28 mouse cellular contexts compared by ENCODE assay signal in genomic region chr7:68844606-68845005, GRCm38 (mm10).
DNase-seq lines count a peak whose midpoint lies in the region; ATAC-seq and TF ChIP-seq lines count a peak whose summit lies in the region.
"Had no signal": no experiment of that assay in that cellular context is flagged by ENCODE, and none has a peak within 500 bp of the region (broad histone marks: within the 10 kb centered on the region; RNA-seq: fewer than 3 reads in every experiment).

No protein-coding gene starts in this region.

- peaks cover 15% of the 10 kb centered on the region for H3K4me1 ChIP-seq in heart, embryonic 13.5 days
- H3K4me1 ChIP-seq in intestine, embryonic 14.5 days (replicated peaks; ENCODE audit: control insufficient read depth, insufficient read depth, low read length) = peaks cover 6% of the 10 kb centered on the region; the same call in 1 of the 2 replicates
- H3K4me1 ChIP-seq in intestine, postnatal 0 days (replicated peaks; ENCODE audit: control insufficient read depth, insufficient read depth, low read length) = no peaks in the 10 kb centered on the region
- H3K4me1 ChIP-seq in intestine, embryonic 16.5 days (ENCODE audit: control insufficient read depth, insufficient read depth, low read length) = 0 out of 2 replicates have a peak, but pooled peaks cover 4% of the 10 kb centered on the region
- H3K4me1 ChIP-seq: embryonic facial prominence, embryonic 13.5 days; forebrain, embryonic 10.5 days; forebrain, embryonic 15.5 days; hindbrain, embryonic 10.5 days; hindbrain, embryonic 15.5 days; megakaryocyte, embryonic 14.5 days; midbrain, embryonic 12.5 days; neural tube, embryonic 12.5 days had no signal

- H3K9ac ChIP-seq in heart, embryonic 13.5 days = peak overlapping the region; percentile 67; the same call in 1 of the 2 replicates
- no peak overlapping the region for H3K9ac ChIP-seq in intestine, embryonic 14.5 days (ENCODE audit: low read length)
- no peak overlapping the region for H3K9ac ChIP-seq in intestine, postnatal 0 days (ENCODE audit: low read depth, low read length)
- H3K9ac ChIP-seq in intestine, embryonic 16.5 days (ENCODE audit: low read depth, low read length) = no peak overlapping the region
- H3K9ac ChIP-seq: embryonic facial prominence, embryonic 13.5 days; forebrain, embryonic 15.5 days; hindbrain, embryonic 15.5 days; liver, embryonic 14.5 days; midbrain, embryonic 12.5 days; neural tube, embryonic 12.5 days had no signal

- H3K9me3 ChIP-seq in heart, embryonic 13.5 days = no peaks in the 10 kb centered on the region
- H3K9me3 ChIP-seq in intestine, embryonic 14.5 days (ENCODE audit: control insufficient read depth, low read length) = no peaks in the 10 kb centered on the region
- no peaks in the 10 kb centered on the region for H3K9me3 ChIP-seq in intestine, postnatal 0 days (ENCODE audit: control insufficient read depth)
- no peaks in the 10 kb centered on the region for H3K9me3 ChIP-seq in intestine, embryonic 16.5 days (ENCODE audit: control insufficient read depth, low read length)
- H3K9me3 ChIP-seq: embryonic facial prominence, embryonic 13.5 days; forebrain, embryonic 10.5 days; forebrain, embryonic 15.5 days; hindbrain, embryonic 10.5 days; hindbrain, embryonic 15.5 days; midbrain, embryonic 12.5 days; neural tube, embryonic 12.5 days had no signal

- no peak for DNase-seq in heart, adult 11 months
- no peak for DNase-seq in intestine, embryonic 14.5 days (ENCODE audit: low spot score)
- DNase-seq in brain, embryonic 14.5 days (ENCODE audit: low read depth) = peak; percentile 11
- DNase-seq in gastrocnemius, adult 8-10 months (ENCODE audit: low spot score in 2 of 2) = no peak
- DNase-seq: adrenal gland, postnatal 25 days; cerebellum, adult 18-20 months; cerebellum, postnatal 10 days; gastrocnemius, postnatal 10 days; kidney, adult 9 months; kidney, postnatal 25 days; liver; lung, adult 2 months; right cerebral cortex, adult 18-20 months; spleen, adult 18-20 months had no signal

- ATAC-seq in heart, embryonic 13.5 days (ENCODE audit: extremely low read depth, insufficient number of reproducible peaks, low FRiP score, low TSS enrichment) = no peak
- ATAC-seq in intestine, embryonic 14.5 days (replicated peaks; ENCODE audit: low FRiP score, low TSS enrichment, low read depth) = peak; percentile 74
- no peak for ATAC-seq in intestine, postnatal 0 days
- 0 out of 2 replicates have a peak, but pooled peaks have one; percentile 46 for ATAC-seq in intestine, embryonic 16.5 days
- ATAC-seq: forebrain, embryonic 15.5 days; inflammation-experienced regulatory T-cells, adult 6 months had no signal

- no peaks in the 10 kb centered on the region for H3K36me3 ChIP-seq in heart, embryonic 13.5 days
- H3K36me3 ChIP-seq in intestine, embryonic 14.5 days (ENCODE audit: control insufficient read depth, insufficient read depth, low read length) = no peaks in the 10 kb centered on the region
- no peaks in the 10 kb centered on the region for H3K36me3 ChIP-seq in intestine, postnatal 0 days (ENCODE audit: control insufficient read depth, insufficient read depth)
- H3K36me3 ChIP-seq in intestine, embryonic 16.5 days (ENCODE audit: control insufficient read depth, insufficient read depth, low read length) = no peaks in the 10 kb centered on the region
- H3K36me3 ChIP-seq: embryonic facial prominence, embryonic 13.5 days; forebrain, embryonic 10.5 days; forebrain, embryonic 15.5 days; hindbrain, embryonic 10.5 days; hindbrain, embryonic 15.5 days; midbrain, embryonic 12.5 days; neural tube, embryonic 12.5 days had no signal

- H3K27ac ChIP-seq in heart, embryonic 13.5 days (replicated peaks) = peak overlapping the region; percentile 71
- peak overlapping the region; percentile 47; the same call in 1 of the 2 replicates for H3K27ac ChIP-seq in intestine, embryonic 14.5 days (ENCODE audit: low read depth)
- no peak overlapping the region for H3K27ac ChIP-seq in intestine, postnatal 0 days (ENCODE audit: low read depth, low read length)
- H3K27ac ChIP-seq in intestine, embryonic 16.5 days (ENCODE audit: low read length) = no peak overlapping the region
- H3K27ac ChIP-seq: embryonic facial prominence, embryonic 13.5 days; forebrain, embryonic 10.5 days; forebrain, embryonic 15.5 days; hindbrain, embryonic 10.5 days; hindbrain, embryonic 15.5 days; liver, embryonic 14.5 days; midbrain, embryonic 12.5 days; neural tube, embryonic 12.5 days had no signal

- TF ChIP-seq CTCF in intestine, postnatal 0 days (IDR thresholded peaks at IDR 0.05; ENCODE audit: low read depth) = no peak
- TF ChIP-seq CTCF in brain, embryonic 14.5 days (IDR thresholded peaks at IDR 0.05; ENCODE audit: borderline replicate concordance, extremely low read depth, insufficient read depth, insufficient read length) = no peak

- 17% methylated on average over 7 of the region's 7 CpGs for WGBS in heart, embryonic 13.5 days
- WGBS in intestine, embryonic 14.5 days = 23% methylated on average over 7 of the region's 7 CpGs
- WGBS in intestine, postnatal 0 days = 41% methylated on average over 7 of the region's 7 CpGs
- WGBS in intestine, embryonic 16.5 days = 27% methylated on average over 7 of the region's 7 CpGs

- no peak overlapping the region for H3K4me3 ChIP-seq in heart, embryonic 13.5 days
- no peak overlapping the region for H3K4me3 ChIP-seq in intestine, embryonic 14.5 days (ENCODE audit: low read depth, low read length)
- H3K4me3 ChIP-seq in intestine, postnatal 0 days (ENCODE audit: low read depth, low read length) = no peak overlapping the region
- H3K4me3 ChIP-seq in intestine, embryonic 16.5 days (ENCODE audit: low read length) = no peak overlapping the region
- H3K4me3 ChIP-seq: embryonic facial prominence, embryonic 13.5 days; forebrain, embryonic 10.5 days; forebrain, embryonic 15.5 days; hindbrain, embryonic 10.5 days; hindbrain, embryonic 15.5 days; megakaryocyte, embryonic 14.5 days; midbrain, embryonic 12.5 days; myocyte; neural tube, embryonic 12.5 days had no signal

- TF ChIP-seq POLR2A in brain, embryonic 14.5 days (IDR thresholded peaks at IDR 0.05; ENCODE audit: borderline replicate concordance, extremely low read depth, insufficient read depth, insufficient read length, poor library complexity, severe bottlenecking) = no peak

- no peaks in the 10 kb centered on the region for H3K27me3 ChIP-seq in heart, embryonic 13.5 days (replicated peaks)
- H3K27me3 ChIP-seq in intestine, embryonic 14.5 days (replicated peaks; ENCODE audit: control insufficient read depth, insufficient read depth, low read length) = no peaks in the 10 kb centered on the region
- H3K27me3 ChIP-seq in intestine, postnatal 0 days (replicated peaks; ENCODE audit: control insufficient read depth, insufficient read depth, low read length) = no peaks in the 10 kb centered on the region
- H3K27me3 ChIP-seq in intestine, embryonic 16.5 days (replicated peaks; ENCODE audit: control insufficient read depth, insufficient read depth, low read length) = no peaks in the 10 kb centered on the region
- H3K27me3 ChIP-seq: embryonic facial prominence, embryonic 13.5 days; forebrain, embryonic 15.5 days; hindbrain, embryonic 15.5 days; megakaryocyte, embryonic 14.5 days; midbrain, embryonic 12.5 days; neural tube, embryonic 12.5 days had no signal

- peak overlapping the region; percentile 50 for H3K4me2 ChIP-seq in heart, embryonic 13.5 days
- H3K4me2 ChIP-seq in intestine, embryonic 14.5 days (ENCODE audit: low read length) = peak overlapping the region; percentile 20; the same call in 1 of the 2 replicates
- no peak overlapping the region for H3K4me2 ChIP-seq in intestine, postnatal 0 days (replicated peaks; ENCODE audit: low read depth)
- no peak overlapping the region for H3K4me2 ChIP-seq in intestine, embryonic 16.5 days (ENCODE audit: low read depth, low read length)
- H3K4me2 ChIP-seq: embryonic facial prominence, embryonic 13.5 days; forebrain, embryonic 15.5 days; hindbrain, embryonic 15.5 days; midbrain, embryonic 12.5 days; neural tube, embryonic 12.5 days had no signal

Comparison
In these comparisons a context has a peak if more than half of its experiments do, and no peak if none do; other contexts are left out.
1. ATAC-seq: peak in intestine, embryonic 14.5 days (single experiment) and intestine, embryonic 16.5 days (single experiment); none in heart, embryonic 13.5 days (single experiment) and intestine, postnatal 0 days (single experiment).
2. H3K27ac ChIP-seq: peak in heart, embryonic 13.5 days (single experiment) and intestine, embryonic 14.5 days (single experiment); none in intestine, postnatal 0 days (single experiment) and intestine, embryonic 16.5 days (single experiment).
3. H3K4me2 ChIP-seq: peak in heart, embryonic 13.5 days (single experiment) and intestine, embryonic 14.5 days (single experiment); none in intestine, postnatal 0 days (single experiment) and intestine, embryonic 16.5 days (single experiment).